Mouse (Mus musculus): ENCODE measurements around the gene Ski.

Gene Ski

GRCm38 (mm10) chr4:155148910-155149698 lies 73.3 kb downstream of the Ski start:
- peak; percentile 94 to 96 for DNase-seq

GRCm38 (mm10) chr4:155148453-155148852 lies 73.9 kb downstream of the Ski start:
- no peak for DNase-seq

GRCm38 (mm10) chr4:155146107-155146823 lies 76.1 kb downstream of the Ski start:
- DNase-seq: no peak

- DNase-seq: no peak
Observed at GRCm38 (mm10) chr4:155144548-155145180, 77.7 kb downstream of the Ski start.

- peak; percentile 60 to 70 for DNase-seq
Observed at GRCm38 (mm10) chr4:155143871-155144502, 78.4 kb downstream of the Ski start.

- no peak for DNase-seq
Observed at GRCm38 (mm10) chr4:155143411-155143810, 79.0 kb downstream of the Ski start.

GRCm38 (mm10) chr4:155142836-155143235 lies 79.6 kb downstream of the Ski start:
- no peak for DNase-seq

GRCm38 (mm10) chr4:155140795-155141265 lies 81.6 kb downstream of the Ski start:
- peak; percentile 70 to 75 for DNase-seq

GRCm38 (mm10) chr4:155140150-155140549 lies 82.2 kb downstream of the Ski start:
- DNase-seq: no peak

- DNase-seq: no peak
Observed at GRCm38 (mm10) chr4:155139281-155140045, 82.9 kb downstream of the Ski start.

- no peak for DNase-seq
Observed at GRCm38 (mm10) chr4:155138451-155138850, 83.9 kb downstream of the Ski start.

GRCm38 (mm10) chr4:155137891-155138290 lies 84.5 kb downstream of the Ski start:
- DNase-seq: no peak

- no peak for DNase-seq
Observed at GRCm38 (mm10) chr4:155135909-155136585, 86.3 kb downstream of the Ski start.

GRCm38 (mm10) chr4:155134686-155135172 lies 87.7 kb downstream of the Ski start:
- no peak for DNase-seq

- peak in 1 of 2 experiments; percentile 59 for DNase-seq
Observed at GRCm38 (mm10) chr4:155133658-155134417, 88.6 kb downstream of the Ski start.

GRCm38 (mm10) chr4:155133188-155133587 lies 89.2 kb downstream of the Ski start:
- no peak for DNase-seq

- DNase-seq: no peak
Observed at GRCm38 (mm10) chr4:155130616-155131015, 91.8 kb downstream of the Ski start.

GRCm38 (mm10) chr4:155129996-155130395 lies 92.4 kb downstream of the Ski start:
- peak; percentile 78 to 86 for DNase-seq

- peak; percentile 65 to 72 for DNase-seq
Observed at GRCm38 (mm10) chr4:155129132-155129917, 93.1 kb downstream of the Ski start.

GRCm38 (mm10) chr4:155128411-155128810 lies 94.0 kb downstream of the Ski start:
- DNase-seq: no peak

Data from lung, adult 18-20 months (tissue).